Mouse (Mus musculus): ENCODE measurements around the gene Ehbp1. TPM values are rescaled to one million over a fixed set of nuclear protein-coding genes. Genes with fewer than 3 reads are reported as not detected.

Gene Ehbp1
- 9.9 and 12.0 TPM in 2 replicates for polyA plus RNA-seq (2014; fragmentation: Nextera tagmentation; extraction: Ambion mirVana)

- Histone ChIP-seq H3K27ac (replicated peaks; ENCODE audit: low read depth, low read length) (no peak within 1 kb of the TSS), H3K4me1 (ENCODE audit: control insufficient read depth, insufficient read depth, low read length) (no peaks in the 10 kb centered on the region), H3K9me3 (replicated peaks; ENCODE audit: control insufficient read depth, low read length) (no peaks in the 10 kb centered on the region), H3K9ac (replicated peaks; ENCODE audit: low read length) (no peak within 1 kb of the TSS), H3K4me2 (ENCODE audit: low read depth, low read length) (no peak within 1 kb of the TSS), H3K36me3 (replicated peaks; ENCODE audit: control insufficient read depth, insufficient read depth, low read depth, low read length) (no peaks in the 10 kb centered on the region), H3K4me3 (ENCODE audit: low read depth, low read length) (no peak within 1 kb of the TSS), H3K27me3 (ENCODE audit: control insufficient read depth, insufficient read depth, low read length) (no peaks in the 10 kb centered on the region)
- no peak for DNase-seq (ENCODE audit: low spot score)
- ATAC-seq (replicated peaks; ENCODE audit: insufficient number of reproducible peaks, low FRiP score, low TSS enrichment, low read depth), result no peak
- 60% methylated on average over 2 of the region's 2 CpGs for WGBS
Observed at GRCm38 (mm10) chr11:22342242-22343207, at the start of gene Ehbp1. Ehbp1 (minus strand) TSS chr11:22342292.

GRCm38 (mm10) chr11:22387472-22388098, 45.5 kb upstream of the Ehbp1 start:
- Histone ChIP-seq H3K4me2 (ENCODE audit: low read depth, low read length) (no peak overlapping the region), H3K27me3 (ENCODE audit: control insufficient read depth, insufficient read depth, low read length) (no peaks in the 10 kb centered on the region), H3K9ac (replicated peaks; ENCODE audit: low read length) (no peak overlapping the region), H3K27ac (replicated peaks; ENCODE audit: low read depth, low read length) (no peak overlapping the region), H3K4me1 (ENCODE audit: control insufficient read depth, insufficient read depth, low read length) (no peaks in the 10 kb centered on the region), H3K4me3 (ENCODE audit: low read depth, low read length) (no peak overlapping the region), H3K36me3 (replicated peaks; ENCODE audit: control insufficient read depth, insufficient read depth, low read depth, low read length) (no peaks in the 10 kb centered on the region), H3K9me3 (replicated peaks; ENCODE audit: control insufficient read depth, low read length) (no peaks in the 10 kb centered on the region)
- 89% methylated on average over 6 of the region's 6 CpGs for WGBS
- no peak for ATAC-seq (replicated peaks; ENCODE audit: insufficient number of reproducible peaks, low FRiP score, low TSS enrichment, low read depth)
- DNase-seq (ENCODE audit: low spot score), result no peak

GRCm38 (mm10) chr11:22383532-22383931, 41.4 kb upstream of the Ehbp1 start:
- H3K9me3 ChIP-seq (replicated peaks; ENCODE audit: control insufficient read depth, low read length), result no peaks in the 10 kb centered on the region
- 81% methylated on average over 1 of the region's 1 CpGs for WGBS
- H3K36me3 ChIP-seq (replicated peaks; ENCODE audit: control insufficient read depth, insufficient read depth, low read depth, low read length), result no peaks in the 10 kb centered on the region

GRCm38 (mm10) chr11:22374811-22375210, 32.7 kb upstream of the Ehbp1 start:
- Histone ChIP-seq H3K36me3 (replicated peaks; ENCODE audit: control insufficient read depth, insufficient read depth, low read depth, low read length) (no peaks in the 10 kb centered on the region), H3K9ac (replicated peaks; ENCODE audit: low read length) (no peak overlapping the region), H3K27ac (replicated peaks; ENCODE audit: low read depth, low read length) (no peak overlapping the region), H3K4me1 (ENCODE audit: control insufficient read depth, insufficient read depth, low read length) (no peaks in the 10 kb centered on the region), H3K9me3 (replicated peaks; ENCODE audit: control insufficient read depth, low read length) (no peaks in the 10 kb centered on the region), H3K27me3 (ENCODE audit: control insufficient read depth, insufficient read depth, low read length) (no peaks in the 10 kb centered on the region), H3K4me2 (ENCODE audit: low read depth, low read length) (no peak overlapping the region), H3K4me3 (ENCODE audit: low read depth, low read length) (no peak overlapping the region)
- ATAC-seq (replicated peaks; ENCODE audit: insufficient number of reproducible peaks, low FRiP score, low TSS enrichment, low read depth) (no peak), DNase-seq (ENCODE audit: low spot score) (no peak)
- 88% methylated on average over 2 of the region's 2 CpGs for WGBS

More at GRCm38 (mm10) chr11:22383532-22383931, 41.4 kb upstream of the Ehbp1 start:
- Histone ChIP-seq H3K27ac (replicated peaks; ENCODE audit: low read depth, low read length) (no peak overlapping the region), H3K4me2 (ENCODE audit: low read depth, low read length) (no peak overlapping the region), H3K4me1 (ENCODE audit: control insufficient read depth, insufficient read depth, low read length) (no peaks in the 10 kb centered on the region), H3K27me3 (ENCODE audit: control insufficient read depth, insufficient read depth, low read length) (no peaks in the 10 kb centered on the region), H3K4me3 (ENCODE audit: low read depth, low read length) (no peak overlapping the region), H3K9ac (replicated peaks; ENCODE audit: low read length) (no peak overlapping the region)
- ATAC-seq (replicated peaks; ENCODE audit: insufficient number of reproducible peaks, low FRiP score, low TSS enrichment, low read depth), result no peak
- DNase-seq (ENCODE audit: low spot score), result no peak

- Histone ChIP-seq H3K9me3 (replicated peaks; ENCODE audit: control insufficient read depth, low read length) (no peaks in the 10 kb centered on the region), H3K4me1 (ENCODE audit: control insufficient read depth, insufficient read depth, low read length) (no peaks in the 10 kb centered on the region), H3K4me3 (ENCODE audit: low read depth, low read length) (no peak overlapping the region), H3K27me3 (ENCODE audit: control insufficient read depth, insufficient read depth, low read length) (no peaks in the 10 kb centered on the region), H3K9ac (replicated peaks; ENCODE audit: low read length) (no peak overlapping the region), H3K36me3 (replicated peaks; ENCODE audit: control insufficient read depth, insufficient read depth, low read depth, low read length) (no peaks in the 10 kb centered on the region), H3K4me2 (ENCODE audit: low read depth, low read length) (no peak overlapping the region), H3K27ac (replicated peaks; ENCODE audit: low read depth, low read length) (no peak overlapping the region)
- DNase-seq (ENCODE audit: low spot score) (no peak), ATAC-seq (replicated peaks; ENCODE audit: insufficient number of reproducible peaks, low FRiP score, low TSS enrichment, low read depth) (no peak)
- 81% methylated on average over 3 of the region's 3 CpGs for WGBS
Observed at GRCm38 (mm10) chr11:22373290-22373674, 31.2 kb upstream of the Ehbp1 start.

- ATAC-seq (replicated peaks; ENCODE audit: insufficient number of reproducible peaks, low FRiP score, low TSS enrichment, low read depth) (no peak), DNase-seq (ENCODE audit: low spot score) (peak; percentile 16)
- no peaks in the 10 kb centered on the region for H3K4me1 ChIP-seq (ENCODE audit: control insufficient read depth, insufficient read depth, low read length)
- H3K27ac ChIP-seq (replicated peaks; ENCODE audit: low read depth, low read length), result no peak overlapping the region
- no peak overlapping the region for H3K9ac ChIP-seq (replicated peaks; ENCODE audit: low read length)
- H3K4me3 ChIP-seq (ENCODE audit: low read depth, low read length), result no peak overlapping the region
- no peak overlapping the region for H3K4me2 ChIP-seq (ENCODE audit: low read depth, low read length)
- H3K36me3 ChIP-seq (replicated peaks; ENCODE audit: control insufficient read depth, insufficient read depth, low read depth, low read length), result no peaks in the 10 kb centered on the region
- no peaks in the 10 kb centered on the region for H3K27me3 ChIP-seq (ENCODE audit: control insufficient read depth, insufficient read depth, low read length)
- no peaks in the 10 kb centered on the region for H3K9me3 ChIP-seq (replicated peaks; ENCODE audit: control insufficient read depth, low read length)
- 58% methylated on average over 1 of the region's 1 CpGs for WGBS
Observed at GRCm38 (mm10) chr11:22372609-22373289, 30.7 kb upstream of the Ehbp1 start.

- Histone ChIP-seq H3K9me3 (replicated peaks; ENCODE audit: control insufficient read depth, low read length) (no peaks in the 10 kb centered on the region), H3K27ac (replicated peaks; ENCODE audit: low read depth, low read length) (no peak overlapping the region), H3K4me3 (ENCODE audit: low read depth, low read length) (no peak overlapping the region), H3K36me3 (replicated peaks; ENCODE audit: control insufficient read depth, insufficient read depth, low read depth, low read length) (no peaks in the 10 kb centered on the region), H3K27me3 (ENCODE audit: control insufficient read depth, insufficient read depth, low read length) (no peaks in the 10 kb centered on the region), H3K4me1 (ENCODE audit: control insufficient read depth, insufficient read depth, low read length) (no peaks in the 10 kb centered on the region), H3K9ac (replicated peaks; ENCODE audit: low read length) (no peak overlapping the region), H3K4me2 (ENCODE audit: low read depth, low read length) (no peak overlapping the region)
- DNase-seq (ENCODE audit: low spot score), result no peak
- ATAC-seq (replicated peaks; ENCODE audit: insufficient number of reproducible peaks, low FRiP score, low TSS enrichment, low read depth), result no peak
- WGBS, result 80% methylated on average over 2 of the region's 2 CpGs
Observed at GRCm38 (mm10) chr11:22369841-22370240, 27.7 kb upstream of the Ehbp1 start.

Measured in embryonic facial prominence, embryonic 11.5 days (tissue).